Mouse (Mus musculus) testis, postnatal 14 days (tissue): Measurements from ENCODE around the gene Zbtb7a.

Source experiments
- DNase-seq: peaks from one replicate; pipeline ENCODE4 v3.0.0; 2021; ENCODE audit warnings: low spot score

Gene Zbtb7a

DNA sequence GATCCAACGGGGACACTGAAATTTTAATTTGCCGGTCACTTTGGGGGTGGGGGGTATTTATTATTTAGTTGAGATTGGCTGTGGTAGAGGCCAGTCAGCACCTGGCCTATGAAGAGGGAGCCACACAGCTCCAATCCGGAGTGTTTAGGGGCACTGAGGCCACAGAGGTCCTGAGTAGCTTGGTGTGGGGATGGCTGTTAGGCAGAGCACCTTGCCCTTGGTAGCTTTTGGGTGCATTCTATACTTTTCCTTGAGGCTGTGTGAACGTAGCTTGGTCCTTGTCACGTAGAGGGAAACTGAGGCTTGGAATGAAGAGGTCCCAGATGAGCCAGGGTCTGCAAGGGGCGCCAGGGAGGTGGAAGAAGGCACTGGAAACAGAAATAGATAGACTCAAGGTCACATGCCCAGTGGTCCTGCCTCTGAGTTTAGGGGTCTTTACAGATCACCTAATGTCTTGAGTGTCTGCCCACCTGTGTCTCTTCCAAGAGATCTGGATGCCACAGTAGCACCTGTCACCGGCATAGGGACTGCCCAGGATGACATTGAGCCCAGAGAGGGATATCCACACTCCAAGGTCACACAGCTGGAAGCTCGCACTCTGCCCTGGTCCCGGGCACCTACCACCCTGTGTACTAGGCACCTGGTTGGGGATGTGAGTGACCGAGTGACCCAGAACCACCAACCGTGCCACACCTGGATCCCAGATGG, 4.0 kb downstream of the Zbtb7a start:
- no peak for DNase-seq

DNA sequence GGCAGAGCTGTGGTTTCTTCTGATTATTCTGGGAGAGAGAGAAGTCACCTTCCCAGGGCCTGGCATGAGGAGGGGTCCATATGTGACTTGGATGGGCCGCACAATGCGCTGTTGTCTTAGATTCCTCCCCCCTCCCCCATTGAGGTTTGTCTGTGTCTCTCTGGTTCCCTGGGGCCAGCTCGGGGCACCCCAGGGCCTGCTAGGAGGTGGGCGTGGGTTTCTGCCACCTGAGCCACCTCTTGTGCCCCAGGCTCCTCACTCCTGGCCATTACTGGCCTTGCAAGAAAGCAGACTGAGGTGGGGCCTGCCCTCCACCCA, 4.5 kb downstream of the Zbtb7a start:
- no peak for DNase-seq

DNA sequence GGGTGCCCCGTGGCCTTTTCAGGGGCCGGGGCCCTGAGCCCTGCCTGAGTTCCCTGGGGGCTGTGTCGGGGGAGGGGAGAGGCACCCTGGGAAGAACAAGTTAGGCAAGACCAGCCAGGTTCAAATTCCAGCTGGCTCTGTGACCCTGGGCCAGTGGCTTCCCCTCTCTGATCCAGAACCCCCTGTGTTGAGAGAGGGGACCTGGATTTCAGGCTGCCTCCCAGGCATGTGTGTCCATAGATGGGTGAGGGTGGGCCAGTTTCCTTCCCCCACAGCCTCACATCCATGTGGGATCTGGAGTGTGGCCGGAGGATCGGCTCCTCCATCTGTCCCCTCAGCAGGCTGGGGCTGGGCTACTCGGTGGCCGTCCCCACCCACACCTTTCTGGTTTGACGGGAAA, 5.0 kb downstream of the Zbtb7a start:
- no peak for DNase-seq

DNA sequence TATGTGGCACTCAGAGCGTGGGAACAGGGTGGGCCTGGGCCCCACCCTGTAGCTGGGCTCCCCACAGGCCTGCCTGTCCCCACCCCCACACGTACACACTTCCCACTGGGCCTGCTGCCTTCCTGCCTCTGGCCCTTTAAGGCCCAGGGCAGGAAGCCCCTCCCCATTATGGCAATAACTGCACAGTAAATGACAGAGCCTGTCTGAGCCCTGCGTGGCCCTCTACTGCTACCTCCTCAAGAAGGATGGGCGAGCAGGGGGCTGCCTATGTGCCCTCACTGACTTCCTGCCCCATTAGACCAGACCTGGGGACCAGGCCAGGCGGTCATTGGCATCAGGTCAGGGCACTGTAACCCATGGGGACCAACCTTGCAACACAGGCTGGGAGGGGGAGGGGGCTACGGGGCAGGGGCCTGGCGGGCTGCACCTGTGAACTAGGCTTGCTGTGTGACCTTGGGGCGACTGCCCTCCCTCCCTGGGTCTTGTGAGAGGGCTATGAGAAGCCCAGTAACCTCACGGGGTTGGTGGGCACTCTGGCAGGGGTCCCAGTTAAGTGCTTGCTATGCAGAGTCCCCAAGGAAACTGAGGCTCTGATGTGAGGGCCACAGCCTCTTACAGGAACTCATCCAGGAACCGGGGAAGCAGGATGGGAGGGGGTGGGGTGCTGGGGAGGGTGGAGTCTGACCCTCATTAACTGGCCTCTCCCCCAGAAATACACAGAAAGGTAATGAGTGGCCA, 5.9 kb downstream of the Zbtb7a start:
- no peak for DNase-seq

GRCm38 (mm10) chr10:81141455-81142210, 6.6 kb downstream of the Zbtb7a start:
- no peak for DNase-seq

DNA sequence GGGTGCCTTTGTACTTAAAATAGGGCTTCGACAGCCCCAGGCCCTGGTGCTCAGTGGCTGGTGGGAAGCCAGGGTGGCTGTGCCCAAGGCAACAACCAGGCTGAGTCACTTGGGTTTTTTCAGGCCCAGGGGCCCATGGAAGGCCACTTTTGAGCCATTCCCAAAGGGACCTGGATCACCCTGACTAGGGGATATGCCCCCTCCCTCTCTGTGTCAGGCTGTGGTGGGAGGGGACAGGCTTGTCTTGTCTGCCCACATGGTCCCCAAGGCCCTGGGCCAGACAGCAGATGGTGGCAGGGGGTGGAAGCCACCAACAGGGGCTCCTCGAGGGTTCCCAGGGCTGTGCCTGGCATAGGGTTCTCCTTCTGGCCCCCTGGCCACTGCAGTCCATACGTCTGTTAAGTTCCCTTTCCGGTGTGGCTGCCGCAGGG, 7.5 kb downstream of the Zbtb7a start:
- DNase-seq, result no peak

DNA sequence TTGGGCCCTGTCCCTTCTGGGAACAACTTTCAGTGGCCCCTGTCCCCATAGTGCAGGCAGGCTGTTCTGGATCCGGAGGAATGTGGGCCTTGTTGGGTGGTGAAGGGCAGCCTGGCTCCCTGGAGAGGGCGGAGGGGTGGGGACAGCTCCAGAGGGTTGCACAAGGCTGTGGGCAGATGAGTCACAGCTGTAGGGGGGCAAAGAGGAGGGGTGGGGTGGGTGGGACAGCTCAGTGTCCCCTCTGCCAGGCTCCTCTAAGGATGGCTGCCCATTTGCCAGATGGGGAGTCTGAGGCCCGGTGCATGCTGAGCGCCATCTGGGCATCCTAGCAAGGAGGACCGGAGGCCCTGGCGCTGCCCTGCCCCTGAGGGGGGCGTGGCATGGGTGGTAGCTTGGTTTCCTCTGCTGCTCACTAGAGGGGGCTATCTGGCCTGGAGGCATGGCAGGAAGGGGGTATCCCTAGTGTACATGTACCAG, 8.2 kb downstream of the Zbtb7a start:
- no peak for DNase-seq

GRCm38 (mm10) chr10:81143845-81144437, 8.9 kb downstream of the Zbtb7a start:
- no peak for DNase-seq

- no peak for DNase-seq
Observed at GRCm38 (mm10) chr10:81144667-81145066, 9.6 kb downstream of the Zbtb7a start.

DNA sequence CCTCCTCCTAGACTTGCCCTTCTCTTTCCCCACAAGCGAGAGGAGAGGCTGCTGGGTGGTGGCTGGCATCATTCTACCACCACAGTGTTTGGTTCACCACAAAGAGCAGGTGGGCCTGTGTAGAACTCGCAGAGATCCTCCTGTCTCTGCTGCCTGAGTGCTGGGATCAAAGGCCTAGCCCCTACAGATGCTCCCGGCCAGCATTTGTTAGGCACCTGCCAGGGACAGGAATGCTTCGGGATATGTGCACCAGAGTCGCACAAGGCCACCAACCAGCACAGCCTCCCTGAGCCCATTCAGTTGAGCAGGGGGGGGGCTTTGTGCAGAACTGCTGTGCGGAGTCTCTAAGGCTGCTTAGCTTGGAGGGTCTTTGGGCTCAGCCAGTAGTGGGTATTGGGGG, 10.3 kb downstream of the Zbtb7a start:
- no peak for DNase-seq

GRCm38 (mm10) chr10:81145778-81146177, 10.8 kb downstream of the Zbtb7a start:
- no peak for DNase-seq

- DNase-seq, result no peak
Observed at GRCm38 (mm10) chr10:81146296-81146695, 11.3 kb downstream of the Zbtb7a start.

GRCm38 (mm10) chr10:81151261-81151660, 16.2 kb downstream of the Zbtb7a start:
- no peak for DNase-seq

DNA sequence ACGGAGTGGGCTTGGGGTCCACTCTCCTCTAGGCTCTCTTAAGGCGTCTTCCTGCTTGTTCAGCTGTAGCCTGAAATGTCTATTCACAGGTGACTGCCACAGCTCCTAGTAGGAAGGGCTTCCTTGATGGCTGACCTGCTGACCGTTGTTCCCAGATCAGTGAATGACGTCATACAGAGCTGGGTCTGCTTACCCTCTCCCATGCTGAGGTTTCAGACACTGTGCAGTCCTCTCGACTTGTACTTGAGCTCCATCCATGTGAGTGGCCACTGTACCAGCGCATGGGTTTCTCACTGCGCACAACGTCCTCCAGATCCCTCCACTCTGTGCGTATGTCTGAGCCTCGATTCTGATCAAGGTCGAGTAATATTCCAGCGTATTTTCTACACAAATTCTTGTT, 17.6 kb downstream of the Zbtb7a start:
- no peak for DNase-seq

DNA sequence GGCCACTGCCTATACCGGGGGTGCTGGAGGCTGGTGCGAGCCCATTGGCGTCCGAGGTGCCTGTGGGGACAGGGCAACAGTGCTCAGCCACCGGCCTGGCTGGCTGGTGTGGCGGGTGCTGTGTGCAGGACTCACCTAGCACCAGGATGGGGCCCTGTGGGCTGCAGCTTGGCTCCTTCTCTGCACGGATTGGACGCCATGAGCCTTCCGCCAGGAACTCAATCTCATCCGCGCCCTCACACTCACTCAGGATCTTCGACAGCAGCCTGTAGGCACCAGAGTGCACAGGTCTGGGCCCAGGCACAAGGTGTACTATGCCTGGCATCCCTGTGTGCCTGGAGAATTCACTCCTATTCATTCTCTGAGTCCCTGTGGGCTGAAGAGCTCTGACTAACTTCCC, 19.3 kb downstream of the Zbtb7a start:
- DNase-seq, result no peak

DNA sequence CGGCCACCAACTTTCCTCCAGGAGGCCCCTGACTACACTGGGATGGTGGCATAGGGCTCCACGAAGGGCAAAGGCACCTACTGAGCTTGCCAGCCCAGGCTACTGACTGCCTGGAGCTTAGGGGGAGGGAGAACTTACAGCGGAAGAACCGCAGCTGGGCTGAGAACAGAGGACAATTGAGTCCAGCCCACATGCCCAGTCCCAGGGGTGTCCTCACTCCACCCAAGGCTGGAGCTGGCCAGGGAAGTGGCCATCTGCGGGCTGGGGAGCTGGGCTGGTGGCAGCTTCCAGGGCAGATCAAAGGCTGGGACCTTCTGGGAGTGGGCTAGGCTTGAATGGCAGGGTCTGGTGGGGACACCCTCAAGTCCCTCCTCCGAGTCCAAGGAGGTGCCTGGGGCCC, 19.7 kb downstream of the Zbtb7a start:
- no peak for DNase-seq

DNA sequence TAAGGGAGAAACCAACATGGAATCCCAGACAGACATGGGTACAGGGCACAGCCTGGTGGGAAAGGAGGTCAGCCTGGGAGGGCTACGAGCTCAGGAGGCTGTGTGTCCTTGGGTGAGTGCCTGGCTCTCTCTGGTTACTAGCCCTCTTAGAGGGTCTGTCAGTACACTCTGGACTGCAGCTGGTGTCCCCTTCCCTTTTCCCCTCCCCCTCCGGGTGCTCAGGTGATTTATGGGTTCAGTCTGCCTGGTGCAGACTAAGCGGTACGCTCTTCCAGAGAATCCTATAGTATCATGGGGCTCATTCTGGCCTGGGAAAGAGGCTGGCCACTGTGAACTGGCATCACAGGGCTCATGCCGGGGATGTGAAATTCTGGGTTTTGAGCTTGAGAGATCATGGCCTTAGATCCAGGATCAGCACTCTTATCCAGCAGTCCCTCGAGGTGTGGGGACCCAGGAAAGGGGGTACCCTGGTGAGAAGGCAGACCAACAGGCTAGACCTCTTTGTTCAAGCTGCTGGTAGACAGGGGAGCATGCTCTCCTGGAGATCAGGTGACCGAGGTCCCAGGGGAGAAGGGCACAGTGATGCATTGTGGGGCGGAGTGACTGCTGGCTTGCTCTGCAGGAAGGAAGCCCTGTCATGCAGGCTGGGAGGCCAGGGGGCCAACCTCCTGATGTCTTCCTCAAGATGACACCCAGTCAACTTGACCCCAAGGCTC, 26.7 kb downstream of the Zbtb7a start:
- no peak for DNase-seq

DNA sequence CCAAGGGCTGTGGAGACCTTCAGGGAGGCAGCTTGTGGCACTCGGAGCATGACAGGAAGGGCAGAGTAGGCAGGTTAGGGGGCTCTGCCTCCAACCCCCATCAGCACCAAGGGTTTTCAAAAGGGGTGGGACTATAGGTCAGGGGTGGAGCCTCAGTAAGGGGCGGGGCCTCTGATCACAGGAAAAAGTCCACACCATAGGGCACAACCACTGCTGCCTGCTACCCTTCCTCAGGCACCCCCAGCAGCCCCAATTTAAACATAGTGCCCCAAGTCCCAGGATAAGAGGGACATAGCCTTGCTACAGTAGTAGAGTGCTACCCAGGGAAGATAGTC, 27.3 kb downstream of the Zbtb7a start:
- DNase-seq, result no peak

DNA sequence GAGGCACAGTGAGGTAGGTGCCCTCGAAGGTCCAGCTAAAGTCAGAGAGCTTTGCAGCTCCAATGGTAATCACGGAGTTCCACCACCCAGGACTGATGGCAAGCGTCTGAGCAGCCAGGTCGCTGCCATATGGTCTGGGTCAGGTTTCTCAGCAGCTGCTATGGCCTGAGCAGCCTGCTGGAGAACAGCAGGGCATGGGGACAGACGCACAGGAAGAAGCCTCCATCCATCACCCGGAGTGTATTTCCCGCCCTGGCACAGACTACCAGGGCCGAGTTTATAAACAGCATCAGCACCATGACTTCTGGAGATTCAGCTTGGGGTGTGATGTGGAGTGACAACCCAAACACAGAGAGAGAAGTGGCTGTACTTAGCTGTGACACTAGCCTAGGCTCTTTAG, 30.1 kb downstream of the Zbtb7a start:
- no peak for DNase-seq

DNA sequence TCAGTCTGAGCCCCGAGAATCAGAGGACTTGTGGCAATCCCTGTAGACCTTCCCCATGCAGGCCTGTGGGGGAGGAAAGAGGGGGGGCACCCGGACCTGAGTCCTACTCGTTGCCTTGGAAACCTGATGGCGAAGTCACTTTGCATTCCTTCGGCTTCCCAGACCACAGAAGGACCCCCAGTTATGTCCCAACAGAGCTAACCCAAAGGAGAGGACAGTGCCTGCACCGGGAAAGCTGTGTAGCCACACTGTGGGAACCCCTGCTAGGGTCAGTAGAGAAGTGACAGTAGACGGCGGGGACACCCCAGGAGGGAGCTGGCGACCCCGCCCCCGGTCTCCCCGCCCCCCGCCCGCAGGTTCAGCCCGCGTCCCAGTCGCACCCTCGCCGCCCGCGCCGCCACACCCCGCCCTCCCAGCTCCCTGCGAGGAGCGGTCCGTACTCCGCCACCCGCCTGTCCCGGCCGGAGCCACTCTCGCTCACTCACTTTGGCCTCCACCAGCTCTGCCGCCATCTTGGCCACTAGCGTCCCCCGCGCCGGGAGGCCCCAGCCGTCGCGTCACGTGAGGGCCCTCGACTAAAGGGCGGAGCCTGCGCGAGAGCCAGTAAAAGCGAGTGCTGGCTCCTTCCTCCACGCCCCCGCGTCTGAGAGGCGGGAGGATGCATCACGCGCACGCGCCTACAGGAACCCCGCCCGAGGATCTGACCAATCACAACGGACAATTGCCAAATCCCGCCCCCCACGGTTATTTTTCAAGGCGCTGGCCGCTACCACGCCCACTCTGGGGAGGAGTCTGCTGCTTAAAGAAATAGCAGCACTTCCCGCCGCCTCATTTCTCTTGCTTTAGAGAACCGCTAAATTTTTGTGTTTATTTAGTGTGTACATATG, 32.4 kb downstream of the Zbtb7a start, which contains the start of gene Pias4:
Pias4 (minus strand) TSS at position 724 of the 887 bp plus-strand sequence.
- peak; percentile 100 for DNase-seq

- DNase-seq, result no peak
Observed at GRCm38 (mm10) chr10:81168087-81168431, 33.0 kb downstream of the Zbtb7a start.
